Mouse (Mus musculus) heart, embryonic 12.5 days (tissue): ENCODE measurements around the gene Flad1. TPM values are rescaled to one million over a fixed set of nuclear protein-coding genes. Genes with fewer than 3 reads are reported as not detected.

Source experiments
- ATAC-seq: fragments of 200-750 bp; cut with Nextera tagmentation; 2 replicates; pipeline ENCODE4 v1.8.0; 2017; ENCODE audit warnings: moderate TSS enrichment, moderate library complexity; ENCODE audit not compliant: insufficient number of reproducible peaks, low FRiP score
- H3K27ac ChIP-seq: fragments of 300-500 bp; sonication (generic); 2 replicates; pipeline ENCODE4 v1.5.1; 2016; ENCODE audit warnings: mild to moderate bottlenecking, moderate library complexity; ENCODE audit not compliant: poor library complexity, severe bottlenecking
- H3K27me3 ChIP-seq: fragments of 300-500 bp; sonication (generic); replicated peaks from 2 replicates; pipeline ENCODE4 v1.6.1; 2016; ENCODE audit warnings: mild to moderate bottlenecking, moderate library complexity
- H3K36me3 ChIP-seq: fragments of 300-500 bp; sonication (generic); 2 replicates; pipeline ENCODE4 v1.6.1; 2016; ENCODE audit warnings: mild to moderate bottlenecking, moderate library complexity
- H3K4me1 ChIP-seq: fragments of 300-500 bp; sonication (generic); replicated peaks from 2 replicates; pipeline ENCODE4 v1.6.1; 2016; ENCODE audit warnings: mild to moderate bottlenecking
- H3K4me2 ChIP-seq: fragments of 300-500 bp; sonication (generic); 2 replicates; pipeline ENCODE4 v1.6.1; 2016; ENCODE audit warnings: mild to moderate bottlenecking, moderate library complexity
- H3K4me3 ChIP-seq: fragments of 300-500 bp; sonication (generic); 2 replicates; pipeline ENCODE4 v1.5.1; 2016; ENCODE audit warnings: mild to moderate bottlenecking
- H3K9ac ChIP-seq: fragments of 300-500 bp; sonication (generic); 2 replicates; pipeline ENCODE4 v1.6.1; 2016; ENCODE audit warnings: mild to moderate bottlenecking, moderate library complexity
- H3K9me3 ChIP-seq: fragments of 300-500 bp; sonication (generic); replicated peaks from 2 replicates; pipeline ENCODE4 v1.6.1; 2016; ENCODE audit warnings: mild to moderate bottlenecking, moderate library complexity
- WGBS: fragments of 180-500 bp; shearing (Covaris S2); methylation state at CpG from one replicate; pipeline ENCODE4 v1.1.7; 2016; 5-methylcytosine and 5-hydroxymethylcytosine counted together
- polyA plus RNA-seq: library from polyadenylated mRNA; unstranded; fragments of >200 nt; fragmentation: Nextera tagmentation; extraction: Ambion mirVana; gene quantifications from 2 replicates; pipeline ENCODE4 v1.2.1, GENCODE M21; 2016

Flad1 gene
- polyA plus RNA-seq, 1 experiment from 2014 or later: 31.7 TPM

DNA sequence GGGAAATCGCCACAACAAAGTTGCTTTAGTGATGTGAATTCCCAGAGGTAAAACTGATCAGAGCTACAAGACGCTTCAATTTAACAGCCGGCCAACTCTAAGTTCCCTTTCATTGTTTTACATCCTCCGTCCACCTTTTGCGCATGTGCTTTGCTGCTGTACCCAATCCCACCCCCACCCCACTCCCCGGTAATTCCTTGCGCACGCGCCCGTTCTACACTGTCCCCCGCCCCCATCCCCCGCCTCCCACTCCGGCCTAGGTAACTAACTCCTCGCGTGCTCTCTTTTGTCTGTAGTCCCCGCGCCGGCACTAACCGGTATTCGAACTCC lies 6.1 kb upstream of the Flad1 start:
- under 1% methylated on average over 20 of the region's 20 CpGs for WGBS
- Histone ChIP-seq H3K36me3 (peaks cover 33% of the 10 kb centered on the region), H3K4me1 (peaks cover 36% of the 10 kb centered on the region), H3K4me2 (peak overlapping the region; percentile 76), H3K9ac (peak overlapping the region; percentile 74), H3K4me3 (peak overlapping the region; percentile 62), H3K27me3 (no peaks in the 10 kb centered on the region), H3K9me3 (0 out of 2 replicates have a peak, but pooled peaks cover 4% of the 10 kb centered on the region), H3K27ac (peak overlapping the region; percentile 87)
- ATAC-seq: peak; percentile 37

DNA sequence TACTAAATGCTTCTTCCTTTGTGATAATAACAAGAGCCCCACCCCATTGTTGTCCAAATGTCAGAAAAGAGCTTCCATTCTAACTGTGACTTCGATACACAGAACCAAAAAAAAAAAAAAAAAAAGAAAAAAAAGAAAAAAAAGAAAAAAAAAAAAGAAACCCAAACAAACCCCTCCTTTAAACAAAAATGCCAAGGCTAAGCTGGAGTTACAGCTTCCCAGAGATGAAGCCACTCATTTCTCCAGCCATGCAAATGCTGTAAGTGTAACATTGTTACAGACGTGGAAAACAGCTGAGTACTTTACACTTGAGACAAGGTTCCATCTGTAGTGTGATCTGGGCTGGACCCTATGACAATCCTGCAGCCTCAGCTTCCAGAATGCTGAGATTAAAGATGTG lies 5.5 kb upstream of the Flad1 start:
- Histone ChIP-seq H3K27me3 (no peaks in the 10 kb centered on the region), H3K4me2 (peak overlapping the region; percentile 76), H3K27ac (peak overlapping the region; percentile 87), H3K9me3 (0 out of 2 replicates have a peak, but pooled peaks cover 4% of the 10 kb centered on the region), H3K4me1 (peaks cover 29% of the 10 kb centered on the region), H3K36me3 (peaks cover 33% of the 10 kb centered on the region), H3K9ac (peak overlapping the region; percentile 74), H3K4me3 (peak overlapping the region; percentile 62)
- ATAC-seq: no peak
- 34% methylated on average over 2 of the region's 2 CpGs for WGBS

DNA sequence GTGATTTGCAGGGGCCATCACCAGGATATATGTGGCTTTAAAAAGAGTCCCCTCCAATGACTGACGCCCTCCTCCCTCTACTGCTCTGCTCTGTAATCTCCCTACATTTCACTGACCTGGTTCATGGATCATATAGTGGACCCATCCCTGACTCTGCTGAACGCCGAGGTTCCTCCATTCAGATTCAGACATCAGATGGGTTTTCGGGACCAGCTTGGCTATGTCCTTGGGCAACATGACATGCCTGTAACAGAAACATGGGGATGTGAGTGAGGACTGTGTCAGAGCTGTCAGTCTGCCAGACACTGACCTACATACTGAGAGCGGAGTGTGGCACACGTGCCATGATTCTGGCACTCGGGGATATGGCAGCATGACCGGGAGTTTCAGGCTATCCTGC lies 4.5 kb upstream of the Flad1 start:
- 97% methylated on average over 8 of the region's 8 CpGs for WGBS
- no peak overlapping the region; the same call in 1 of the 2 replicates for H3K9ac ChIP-seq
- ATAC-seq: no peak
- H3K27ac ChIP-seq: no peak overlapping the region
- peaks cover 21% of the 10 kb centered on the region for H3K4me1 ChIP-seq
- peaks cover 33% of the 10 kb centered on the region for H3K36me3 ChIP-seq
- H3K9me3 ChIP-seq: 0 out of 2 replicates have a peak, but pooled peaks cover 4% of the 10 kb centered on the region
- peak overlapping the region; percentile 50; the same call in 1 of the 2 replicates for H3K4me2 ChIP-seq
- H3K4me3 ChIP-seq: no peak overlapping the region
- no peaks in the 10 kb centered on the region for H3K27me3 ChIP-seq

DNA sequence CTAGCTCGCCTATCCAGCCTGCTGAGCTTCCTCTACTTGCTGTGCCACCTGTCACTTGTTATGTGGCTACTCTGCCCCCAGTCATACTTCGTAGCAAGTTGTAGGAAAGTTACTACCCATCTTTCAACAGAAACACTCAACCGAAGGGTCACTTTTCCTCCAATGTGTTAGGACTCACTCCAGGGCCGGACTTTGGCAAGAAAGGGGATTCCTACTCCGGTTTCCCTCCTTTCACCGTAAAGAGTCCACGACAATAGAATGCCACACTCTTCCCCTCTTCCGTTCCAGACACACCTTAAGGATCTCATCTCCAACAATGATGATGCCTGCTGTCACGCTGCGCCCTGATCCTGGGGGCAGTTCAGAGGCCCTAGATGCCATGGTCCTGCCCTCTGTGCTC lies 806 bp downstream of the Flad1 start:
- WGBS: 79% methylated on average over 10 of the region's 10 CpGs
- Histone ChIP-seq H3K4me1 (peaks cover 11% of the 10 kb centered on the region), H3K4me3 (peak overlapping the region; percentile 65), H3K4me2 (peak overlapping the region; percentile 75), H3K9me3 (0 out of 2 replicates have a peak, but pooled peaks cover 4% of the 10 kb centered on the region), H3K27ac (no peak overlapping the region), H3K9ac (peak overlapping the region; percentile 68), H3K27me3 (no peaks in the 10 kb centered on the region), H3K36me3 (peaks cover 47% of the 10 kb centered on the region)
- no peak for ATAC-seq

DNA sequence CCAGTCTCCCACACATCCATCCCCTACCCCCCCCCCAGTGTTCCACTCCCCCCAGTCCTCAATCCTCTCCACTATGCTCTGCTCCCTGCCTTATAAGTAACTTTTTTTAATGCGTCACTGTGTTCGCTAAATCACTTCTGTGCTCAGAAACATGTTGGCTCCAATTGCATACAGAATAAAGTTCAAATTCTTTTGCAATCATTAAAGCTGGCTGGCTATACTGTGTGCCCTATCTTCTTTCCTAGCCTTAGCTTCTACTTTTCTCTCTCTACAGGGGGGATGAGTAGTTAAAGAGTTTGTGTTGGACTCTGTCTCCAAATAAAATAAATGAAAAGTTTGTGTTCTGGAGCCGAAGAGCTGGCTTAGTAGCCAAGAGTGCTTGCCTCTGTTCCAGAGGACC lies 2.0 kb downstream of the Flad1 start:
- Histone ChIP-seq H3K27ac (no peak overlapping the region), H3K4me2 (no peak overlapping the region), H3K9me3 (0 out of 2 replicates have a peak, but pooled peaks cover 2% of the 10 kb centered on the region), H3K4me1 (peaks cover 11% of the 10 kb centered on the region), H3K9ac (no peak overlapping the region), H3K36me3 (peaks cover 41% of the 10 kb centered on the region), H3K4me3 (no peak overlapping the region), H3K27me3 (no peaks in the 10 kb centered on the region)
- 89% methylated on average over 3 of the region's 3 CpGs for WGBS
- no peak for ATAC-seq

DNA sequence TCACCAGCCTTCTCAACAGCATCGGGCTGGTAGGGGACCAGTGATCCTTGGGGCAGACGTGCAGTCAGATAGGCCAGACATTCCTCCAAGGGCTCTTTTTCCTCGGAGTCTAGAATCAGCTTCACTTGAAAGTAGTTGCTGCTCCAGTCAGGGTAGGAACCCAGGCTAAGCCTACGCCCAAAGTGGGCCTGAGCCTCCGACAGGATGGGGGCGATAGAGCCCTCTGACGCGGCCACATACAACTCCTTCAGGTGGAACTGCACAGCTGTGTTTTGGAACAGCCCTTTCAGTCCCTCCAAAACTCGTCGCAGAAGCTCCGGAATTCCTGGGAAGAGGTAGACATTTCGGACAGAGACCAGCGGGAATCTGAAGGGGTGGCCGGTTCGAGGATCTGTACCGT lies 3.2 kb downstream of the Flad1 start:
- no peak for ATAC-seq
- peaks cover 11% of the 10 kb centered on the region for H3K4me1 ChIP-seq
- no peaks in the 10 kb centered on the region for H3K27me3 ChIP-seq
- H3K4me3 ChIP-seq: no peak overlapping the region
- H3K36me3 ChIP-seq: peaks cover 40% of the 10 kb centered on the region
- H3K4me2 ChIP-seq: peak overlapping the region; percentile 11; the same call in 1 of the 2 replicates
- WGBS: 52% methylated on average over 16 of the region's 16 CpGs
- H3K9me3 ChIP-seq: no peaks in the 10 kb centered on the region
- no peak overlapping the region for H3K9ac ChIP-seq
- no peak overlapping the region for H3K27ac ChIP-seq

DNA sequence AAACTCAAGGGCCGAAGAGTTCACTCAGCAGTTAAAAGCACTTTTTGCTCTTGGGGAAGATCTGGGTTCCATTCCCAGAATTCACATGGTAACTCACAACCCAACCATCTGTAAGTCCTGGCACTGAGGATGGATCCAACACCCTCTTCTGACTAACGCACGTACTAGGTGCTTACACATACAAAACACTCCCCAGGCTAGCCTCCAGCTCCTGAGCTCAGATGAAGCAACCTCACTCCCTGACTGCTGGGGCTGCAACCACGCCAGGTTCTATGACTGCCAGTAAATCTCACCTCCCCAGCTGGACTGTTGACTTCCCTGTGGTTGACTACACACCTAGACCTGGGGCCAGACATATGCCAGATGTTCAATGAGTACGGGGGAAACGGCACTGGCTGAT lies 4.8 kb downstream of the Flad1 start:
- Histone ChIP-seq H3K36me3 (peaks cover 51% of the 10 kb centered on the region), H3K4me1 (peaks cover 11% of the 10 kb centered on the region), H3K27me3 (no peaks in the 10 kb centered on the region), H3K4me2 (no peak overlapping the region), H3K27ac (no peak overlapping the region), H3K9ac (no peak overlapping the region), H3K9me3 (no peaks in the 10 kb centered on the region), H3K4me3 (no peak overlapping the region)
- no peak for ATAC-seq
- 89% methylated on average over 6 of the region's 6 CpGs for WGBS

DNA sequence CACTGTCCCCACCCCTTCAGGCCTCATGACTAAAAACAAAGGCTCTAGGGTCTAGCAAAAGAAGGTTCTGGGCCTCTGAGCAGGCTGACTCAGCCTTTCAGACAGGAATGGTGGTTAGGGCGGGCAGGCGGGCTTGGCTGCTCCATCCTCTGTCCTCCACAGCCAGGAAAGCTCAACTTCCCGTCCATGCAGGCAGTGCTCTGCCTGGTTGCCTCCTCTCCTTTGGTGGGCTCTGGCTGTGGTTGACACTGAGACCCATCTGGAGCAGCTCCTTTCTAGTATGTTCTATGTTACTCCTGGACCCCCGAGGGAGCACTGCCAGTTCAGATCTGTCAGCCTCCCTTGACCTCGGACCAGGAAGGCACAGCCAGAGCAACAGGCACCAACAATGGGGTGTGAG lies 9.0 kb downstream of the Flad1 start, which contains the start of gene Lenep:
TSS of gene Lenep (minus strand) at position 101 of the 400 bp plus-strand sequence.
- no peak for ATAC-seq
- Histone ChIP-seq H3K36me3 (peaks cover 52% of the 10 kb centered on the region), H3K9me3 (no peaks in the 10 kb centered on the region), H3K4me2 (no peak within 1 kb of the TSS), H3K4me3 (no peak within 1 kb of the TSS), H3K27me3 (no peaks in the 10 kb centered on the region), H3K4me1 (no peaks in the 10 kb centered on the region), H3K9ac (no peak within 1 kb of the TSS), H3K27ac (no peak within 1 kb of the TSS)
- WGBS: 75% methylated on average over 5 of the region's 5 CpGs

DNA sequence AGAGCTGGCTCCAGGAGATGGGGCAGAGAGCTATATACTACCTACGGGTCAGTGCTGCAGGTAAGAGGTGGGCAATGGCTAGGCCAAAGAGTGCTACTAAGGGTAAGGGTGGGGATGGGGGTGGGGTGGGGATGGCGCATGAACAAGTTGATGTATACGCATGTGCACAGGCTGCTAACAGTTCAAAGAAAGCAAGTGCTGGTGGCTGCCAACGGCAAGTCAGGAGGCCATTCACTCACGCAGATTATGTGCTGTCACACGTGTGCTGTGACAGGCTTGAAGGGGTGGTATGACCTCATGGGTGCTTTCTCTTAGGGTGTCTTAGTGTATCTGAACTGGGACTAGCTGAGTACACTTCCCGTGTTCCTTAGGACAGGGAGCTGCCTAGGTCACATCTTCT lies 10.3 kb downstream of the Flad1 start:
- no peak overlapping the region for H3K4me3 ChIP-seq
- H3K36me3 ChIP-seq: peaks cover 43% of the 10 kb centered on the region
- 86% methylated on average over 7 of the region's 7 CpGs for WGBS
- no peak for ATAC-seq
- no peak overlapping the region for H3K9ac ChIP-seq
- H3K27me3 ChIP-seq: no peaks in the 10 kb centered on the region
- no peak overlapping the region for H3K4me2 ChIP-seq
- peaks cover 7% of the 10 kb centered on the region for H3K4me1 ChIP-seq
- no peaks in the 10 kb centered on the region for H3K9me3 ChIP-seq
- no peak overlapping the region for H3K27ac ChIP-seq

DNA sequence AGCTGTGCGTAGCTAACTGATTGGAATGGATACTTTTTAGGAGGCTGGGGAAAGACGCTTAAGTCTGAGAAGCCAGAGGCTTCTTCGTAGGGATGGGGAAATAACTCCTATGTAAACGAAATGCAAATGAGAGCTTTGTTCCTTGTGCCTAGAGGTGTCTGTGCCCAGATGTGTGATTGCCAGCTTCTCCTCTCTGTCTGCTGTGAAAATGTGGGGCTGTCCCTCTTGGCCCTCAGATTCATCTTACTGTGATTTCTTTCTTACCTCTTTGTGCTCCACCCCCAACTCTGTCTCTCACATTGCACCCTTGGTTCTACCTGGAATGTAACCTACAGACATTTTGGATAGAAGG lies 15.0 kb downstream of the Flad1 start:
- Histone ChIP-seq H3K4me2 (peak overlapping the region; percentile 100), H3K9ac (peak overlapping the region; percentile 79), H3K4me1 (peaks cover 22% of the 10 kb centered on the region), H3K27me3 (no peaks in the 10 kb centered on the region), H3K27ac (0 out of 2 replicates have a peak overlapping the region, but pooled peaks have one; percentile 93), H3K9me3 (no peaks in the 10 kb centered on the region), H3K36me3 (peaks cover 10% of the 10 kb centered on the region), H3K4me3 (peak overlapping the region; percentile 78)
- 0% methylated on average over 4 of the region's 4 CpGs for WGBS
- no peak for ATAC-seq

DNA sequence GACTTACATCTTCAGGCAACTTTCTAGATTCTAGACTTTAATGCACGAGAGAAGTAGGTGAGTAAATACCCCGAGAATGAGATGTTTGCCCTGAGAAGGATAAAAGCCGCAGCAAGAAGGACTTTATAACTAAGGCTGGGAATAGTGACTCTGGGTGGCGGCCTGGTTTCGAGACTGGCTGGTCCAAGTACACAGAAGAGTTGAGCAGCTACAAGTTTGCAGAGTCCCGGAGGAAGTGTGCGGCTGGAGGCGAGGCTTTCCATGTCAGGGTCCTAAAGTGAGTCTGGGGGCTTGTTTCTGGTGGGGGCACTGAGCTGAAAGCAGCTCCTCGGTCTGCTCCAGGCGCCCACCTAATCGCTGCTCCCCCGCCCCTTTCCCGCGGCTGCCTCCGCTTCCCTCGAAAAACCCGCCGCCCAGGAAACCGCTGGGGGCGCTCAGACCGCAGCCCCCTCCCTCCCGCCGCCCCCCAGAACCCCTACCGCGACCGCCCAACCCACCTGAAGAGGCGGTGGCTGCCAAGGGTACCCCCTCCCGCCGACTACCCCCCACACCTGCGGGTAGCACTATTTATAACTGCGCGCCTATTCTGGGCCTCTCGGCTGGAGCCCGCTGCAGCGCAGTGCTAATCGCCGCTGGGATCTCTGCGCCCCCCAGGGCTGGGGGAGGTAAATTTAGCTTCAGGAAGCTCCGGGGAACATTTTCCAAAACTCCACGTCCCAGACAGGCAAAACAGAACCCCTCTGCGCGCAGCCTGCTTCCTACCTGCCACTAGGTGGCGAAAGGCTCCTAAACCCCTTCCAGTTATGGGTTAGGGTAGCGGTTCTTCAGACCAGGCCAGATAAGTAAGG lies 15.6 kb downstream of the Flad1 start:
- Histone ChIP-seq H3K36me3 (peaks cover 4% of the 10 kb centered on the region), H3K4me2 (peak overlapping the region; percentile 100), H3K9me3 (no peaks in the 10 kb centered on the region), H3K4me1 (peaks cover 28% of the 10 kb centered on the region), H3K27me3 (no peaks in the 10 kb centered on the region), H3K9ac (peak overlapping the region; percentile 79), H3K27ac (peak overlapping the region; percentile 93), H3K4me3 (peak overlapping the region; percentile 78)
- ATAC-seq: no peak
- under 1% methylated on average over 32 of the region's 44 CpGs for WGBS
